In genomic region chr2:49354066-49354465, GRCm38 (mm10) we compare ENCODE assay signal across 32 mouse cellular contexts.
"Had no signal": no experiment of that assay in that cellular context is flagged by ENCODE, and none has a peak within 500 bp of the region (broad histone marks: within the 10 kb centered on the region; RNA-seq: fewer than 3 reads in every experiment).

No protein-coding gene starts in this region.

- DNase-seq: heart, postnatal 10 days; heart, postnatal 14 days; heart, postnatal 36 days; kidney, adult 11 months; kidney, adult 18-20 months; kidney, adult 2 months; kidney, adult 8-10 months; kidney, adult 9 months; kidney, postnatal 10 days; kidney, postnatal 14 days; kidney, postnatal 25 days; kidney, postnatal 36 days; kidney, postnatal 4 days; layer of hippocampus, adult 9-11 months; layer of hippocampus, postnatal 36 days had no signal

- H3K4me1 ChIP-seq: hindbrain, embryonic 10.5 days; hindbrain, embryonic 15.5 days had no signal

- H3K27me3 ChIP-seq: heart, embryonic 13.5 days; heart, embryonic 15.5 days; hindbrain, embryonic 12.5 days; hindbrain, embryonic 13.5 days; hindbrain, embryonic 15.5 days; intestine, embryonic 15.5 days; kidney, embryonic 15.5 days had no signal

- H3K4me3 ChIP-seq: heart, embryonic 13.5 days; heart, embryonic 15.5 days; hindbrain, embryonic 10.5 days; hindbrain, embryonic 12.5 days; hindbrain, embryonic 13.5 days; hindbrain, embryonic 15.5 days; intestine, embryonic 15.5 days; kidney, embryonic 15.5 days; layer of hippocampus, adult 2 months; left cerebral cortex, adult 2 months had no signal

- H3K9ac ChIP-seq: heart, embryonic 13.5 days; heart, embryonic 15.5 days; hindbrain, embryonic 12.5 days; hindbrain, embryonic 13.5 days; hindbrain, embryonic 14.5 days; hindbrain, embryonic 15.5 days; intestine, embryonic 15.5 days; kidney, embryonic 15.5 days had no signal

- H3K36me3 ChIP-seq: heart, embryonic 13.5 days; heart, embryonic 15.5 days; hindbrain, embryonic 10.5 days; hindbrain, embryonic 12.5 days; hindbrain, embryonic 13.5 days; hindbrain, embryonic 15.5 days; intestine, embryonic 15.5 days; kidney, embryonic 15.5 days had no signal

- ATAC-seq: hindbrain, embryonic 16.5 days; hindbrain, postnatal 0 days; inflammation-experienced regulatory T-cells, adult 6 months; intestine, embryonic 15.5 days; intestine, embryonic 16.5 days; intestine, postnatal 0 days had no signal

- H3K27ac ChIP-seq: heart, embryonic 13.5 days; heart, embryonic 15.5 days; hindbrain, embryonic 10.5 days; hindbrain, embryonic 12.5 days; hindbrain, embryonic 13.5 days; hindbrain, embryonic 14.5 days; hindbrain, embryonic 15.5 days; hindbrain, postnatal 0 days; intestine, embryonic 15.5 days; kidney, embryonic 15.5 days; kidney, postnatal 0 days; layer of hippocampus, adult 2 months; left cerebral cortex, adult 2 months had no signal

- H3K9me3 ChIP-seq: heart, embryonic 13.5 days; heart, embryonic 15.5 days; hindbrain, embryonic 10.5 days; hindbrain, embryonic 12.5 days; hindbrain, embryonic 13.5 days; hindbrain, embryonic 15.5 days; intestine, embryonic 15.5 days; kidney, embryonic 15.5 days had no signal
